Mouse (Mus musculus) myocyte (in vitro differentiated cells): ENCODE results near the gene Pigb. TPM values are rescaled to one million over a fixed set of nuclear protein-coding genes. Genes with fewer than 3 reads are reported as not detected.

Experiments used
- H3K27me3 ChIP-seq: one replicate; pipeline ENCODE4 v1.6.1; 2011; ENCODE audit not compliant: control insufficient read depth, insufficient read depth, insufficient read length
- H3K36me3 ChIP-seq: one replicate; pipeline ENCODE4 v1.6.1; 2011; ENCODE audit not compliant: control insufficient read depth, insufficient read depth
- H3K4me2 ChIP-seq: one replicate; pipeline ENCODE4 v1.6.1; 2011; ENCODE audit warnings: low read depth, control low read depth
- H3K4me3 ChIP-seq: one replicate; pipeline ENCODE4 v1.5.1; 2011; ENCODE audit warnings: mild to moderate bottlenecking, control low read depth, moderate library complexity
- H3K79me2 ChIP-seq: one replicate; pipeline ENCODE4 v1.6.1; 2011; ENCODE audit not compliant: control insufficient read depth, insufficient read depth
- H3ac ChIP-seq: one replicate; pipeline ENCODE4 v1.6.1; 2011; ENCODE audit not compliant: control insufficient read depth, insufficient read length
- CEBPB ChIP-seq: IDR thresholded peaks from 2 replicates; pipeline ENCODE4 v1.6.1; 2011; ENCODE audit warnings: mild to moderate bottlenecking, moderate library complexity; ENCODE audit not compliant: poor library complexity, insufficient read depth, severe bottlenecking
- E2F4 ChIP-seq: IDR thresholded peaks from one replicate; pipeline ENCODE4 v1.6.1; 2011; ENCODE audit warnings: mild to moderate bottlenecking, control low read depth, moderate library complexity; ENCODE audit not compliant: insufficient read depth
- MAX ChIP-seq: IDR thresholded peaks from one replicate; pipeline ENCODE4 v1.6.1; 2011; ENCODE audit warnings: low read depth, mild to moderate bottlenecking, control low read depth
- MYOD1 ChIP-seq, 3 experiments: IDR thresholded peaks; one replicate each; pipeline ENCODE4 v1.6.1; 2011; ENCODE audit warnings: control low read depth in 2 of 3, low read depth in 2 of 3, mild to moderate bottlenecking in 2 of 3, moderate library complexity in 1 of 3; ENCODE audit not compliant: insufficient read length in 2 of 3, control insufficient read depth in 1 of 3
- MYOG ChIP-seq, 3 experiments: IDR thresholded peaks; one replicate each; pipeline ENCODE4 v1.6.1; 2011; ENCODE audit warnings: control low read depth in 2 of 3, low read depth in 2 of 3, mild to moderate bottlenecking in 2 of 3; ENCODE audit not compliant: insufficient read length in 2 of 3, control insufficient read depth in 1 of 3, insufficient read depth in 1 of 3
- POLR2A ChIP-seq: IDR thresholded peaks from one replicate; pipeline ENCODE4 v1.6.1; 2011; ENCODE audit warnings: low read depth, mild to moderate bottlenecking, control low read depth, moderate library complexity; ENCODE audit not compliant: insufficient read length
- POLR2AphosphoS2 ChIP-seq: IDR thresholded peaks from one replicate; pipeline ENCODE4 v1.6.1; 2011; ENCODE audit warnings: low read depth, control low read depth; ENCODE audit not compliant: insufficient read length
- REST ChIP-seq: IDR thresholded peaks from one replicate; pipeline ENCODE4 v1.6.1; 2011; ENCODE audit warnings: mild to moderate bottlenecking, control low read depth, moderate library complexity; ENCODE audit not compliant: insufficient read depth, insufficient read length
- SRF ChIP-seq: IDR thresholded peaks from one replicate; pipeline ENCODE4 v1.6.1; 2011; ENCODE audit warnings: low read depth; ENCODE audit not compliant: control insufficient read depth, insufficient read length
- TCF12 ChIP-seq: IDR thresholded peaks from one replicate; pipeline ENCODE4 v1.6.1; 2011; ENCODE audit warnings: mild to moderate bottlenecking, control low read depth; ENCODE audit not compliant: poor library complexity, insufficient read depth, severe bottlenecking
- TCF3 ChIP-seq: IDR thresholded peaks from one replicate; pipeline ENCODE4 v1.6.1; 2011; ENCODE audit warnings: low read depth, control low read depth; ENCODE audit not compliant: insufficient read length
- USF1 ChIP-seq: IDR thresholded peaks from one replicate; pipeline ENCODE4 v1.6.1; 2011; ENCODE audit warnings: low read depth, mild to moderate bottlenecking, control low read depth, moderate library complexity
- polyA plus RNA-seq: library from polyadenylated mRNA; unstranded; fragments of >200 nt; fragmentation: generic; extraction: Trizol; gene quantifications from one replicate; pipeline ENCODE4 v1.2.1, GENCODE M21; 2012; ENCODE audit warnings: missing spikeins

Pigb gene
- polyA plus RNA-seq, 1 experiment: 5.3 TPM

DNA sequence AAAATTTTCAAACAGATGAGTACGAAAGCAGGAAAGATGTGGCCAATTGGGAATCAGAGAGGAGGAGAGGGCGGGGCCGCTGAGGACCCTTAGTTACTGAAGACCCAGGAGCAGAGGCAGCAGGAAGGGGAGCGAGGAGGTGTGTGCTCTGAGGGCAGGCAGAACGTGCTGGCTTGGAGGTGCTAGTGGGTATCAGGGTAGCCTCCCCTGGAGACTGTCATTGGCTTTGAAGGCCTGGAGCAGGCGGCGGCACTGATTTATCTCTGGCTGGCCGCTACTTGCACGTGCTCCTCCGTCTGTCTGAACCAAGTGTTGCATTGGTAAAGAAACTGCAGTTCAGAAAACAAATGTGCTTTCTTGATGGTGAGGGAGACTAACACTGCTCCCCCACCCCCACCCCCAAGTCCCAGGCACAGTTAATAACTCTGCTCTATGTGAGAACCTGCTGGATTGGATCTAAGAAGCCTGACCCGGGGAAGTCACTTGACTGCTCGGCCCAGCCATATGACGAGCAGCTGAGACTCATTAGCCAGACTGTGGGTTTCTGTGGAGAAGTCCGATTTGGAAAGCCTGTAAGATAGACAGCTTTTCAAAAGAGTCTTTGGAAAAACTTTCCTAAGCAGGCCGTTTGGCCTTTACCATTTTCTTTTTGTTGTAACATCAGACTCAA is 23.6 kb upstream of the Pigb start:
- Histone ChIP-seq H3K4me2 (no peak overlapping the region), H3K79me2 (no peaks in the 10 kb centered on the region), H3K4me3 (no peak overlapping the region), H3K36me3 (no peaks in the 10 kb centered on the region), H3K27me3 (peaks cover 4% of the 10 kb centered on the region), H3ac (no peak overlapping the region)
- TF ChIP-seq USF1 (no peak), E2F4 (no peak), MYOG (IDR thresholded peaks at IDR 0.05; ENCODE audit: control insufficient read depth in 1 of 3, insufficient read depth in 1 of 3, insufficient read length in 2 of 3, low read depth in 2 of 3) (no peak), POLR2AphosphoS2 (no peak), MYOD1 (IDR thresholded peaks at IDR 0.05; ENCODE audit: control insufficient read depth in 1 of 3, insufficient read length in 2 of 3, low read depth in 2 of 3) (no peak), MAX (no peak)

DNA sequence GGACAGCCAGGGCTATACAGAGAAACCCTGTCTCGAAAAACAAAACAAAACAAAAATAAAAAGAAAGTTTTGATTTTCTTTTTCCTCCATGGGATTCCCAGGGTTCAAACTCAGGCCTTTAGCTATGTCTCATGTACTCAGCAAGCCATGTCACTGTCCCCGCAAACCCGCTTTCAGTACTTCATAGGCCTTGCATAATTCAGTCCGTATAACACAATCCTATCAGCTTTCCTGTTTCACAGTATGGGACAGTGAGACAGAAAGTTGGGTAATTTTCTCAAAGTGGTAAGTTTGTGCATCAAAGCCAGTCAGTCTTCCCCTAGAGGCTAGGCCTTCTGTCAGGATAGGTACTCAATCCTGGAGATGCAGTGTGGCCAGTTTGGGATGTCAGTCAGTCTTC is 19.0 kb upstream of the Pigb start:
- no peaks in the 10 kb centered on the region for H3K36me3 ChIP-seq

GRCm38 (mm10) chr9:73055441-73055911 is 15.3 kb upstream of the Pigb start:
- peaks cover 12% of the 10 kb centered on the region for H3K27me3 ChIP-seq
- TF ChIP-seq MYOD1 (IDR thresholded peaks at IDR 0.05; ENCODE audit: control insufficient read depth in 1 of 3, insufficient read length in 2 of 3, low read depth in 2 of 3): no peak
- no peak for TF ChIP-seq POLR2A
- no peak for TF ChIP-seq POLR2AphosphoS2
- no peak for TF ChIP-seq USF1
- no peak for TF ChIP-seq TCF3
- TF ChIP-seq TCF12: no peak
- no peak for TF ChIP-seq CEBPB
- TF ChIP-seq E2F4: no peak
- TF ChIP-seq MYOG (IDR thresholded peaks at IDR 0.05; ENCODE audit: control insufficient read depth in 1 of 3, insufficient read depth in 1 of 3, insufficient read length in 2 of 3, low read depth in 2 of 3): no peak
- TF ChIP-seq MAX: no peak
- no peak for TF ChIP-seq REST
- TF ChIP-seq SRF: no peak
- H3K4me2 ChIP-seq: no peak overlapping the region
- H3K4me3 ChIP-seq: no peak overlapping the region
- no peaks in the 10 kb centered on the region for H3K36me3 ChIP-seq
- no peak overlapping the region for H3ac ChIP-seq
- no peaks in the 10 kb centered on the region for H3K79me2 ChIP-seq

More for the DNA sequence above, 19.0 kb upstream of the Pigb start:
- H3K4me2 ChIP-seq: no peak overlapping the region
- H3ac ChIP-seq: no peak overlapping the region
- H3K27me3 ChIP-seq: peaks cover 12% of the 10 kb centered on the region
- no peak for TF ChIP-seq POLR2AphosphoS2
- no peak for TF ChIP-seq USF1
- TF ChIP-seq MAX: no peak
- no peak for TF ChIP-seq CEBPB
- no peak for TF ChIP-seq POLR2A
- TF ChIP-seq REST: no peak
- TF ChIP-seq E2F4: no peak
- TF ChIP-seq TCF12: no peak
- no peak for TF ChIP-seq MYOD1 (IDR thresholded peaks at IDR 0.05; ENCODE audit: control insufficient read depth in 1 of 3, insufficient read length in 2 of 3, low read depth in 2 of 3)
- TF ChIP-seq MYOG (IDR thresholded peaks at IDR 0.05; ENCODE audit: control insufficient read depth in 1 of 3, insufficient read depth in 1 of 3, insufficient read length in 2 of 3, low read depth in 2 of 3): no peak
- no peak for TF ChIP-seq TCF3
- no peak for TF ChIP-seq SRF
- no peaks in the 10 kb centered on the region for H3K79me2 ChIP-seq
- H3K4me3 ChIP-seq: no peak overlapping the region

DNA sequence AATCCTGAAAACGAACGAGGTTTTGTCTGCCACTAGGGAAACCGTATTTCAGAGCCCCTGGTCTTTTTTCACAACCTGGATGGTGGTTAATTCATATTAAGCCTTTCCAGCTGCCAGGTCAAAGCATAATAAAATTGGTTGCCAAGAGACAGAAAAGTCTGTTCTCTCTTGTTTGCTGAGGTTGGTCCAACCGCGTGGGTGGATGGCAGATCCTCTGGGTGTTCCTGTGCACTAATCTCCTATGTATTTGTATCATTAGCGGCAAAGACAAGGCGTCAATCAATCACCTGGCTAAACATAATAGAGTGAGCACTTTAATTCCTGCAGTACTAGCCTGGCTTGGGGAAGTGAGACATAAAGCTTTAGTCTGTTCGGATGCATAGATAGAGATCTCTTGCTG is 10.4 kb upstream of the Pigb start:
- Histone ChIP-seq H3K4me3 (no peak overlapping the region), H3K36me3 (no peaks in the 10 kb centered on the region), H3K27me3 (peaks cover 11% of the 10 kb centered on the region), H3K4me2 (no peak overlapping the region), H3K79me2 (no peaks in the 10 kb centered on the region), H3ac (no peak overlapping the region)
- TF ChIP-seq POLR2AphosphoS2: no peak
- no peak for TF ChIP-seq TCF12
- no peak for TF ChIP-seq MAX
- no peak for TF ChIP-seq CEBPB
- TF ChIP-seq MYOD1 (IDR thresholded peaks at IDR 0.05; ENCODE audit: control insufficient read depth in 1 of 3, insufficient read length in 2 of 3, low read depth in 2 of 3): no peak
- TF ChIP-seq REST: no peak
- TF ChIP-seq MYOG (IDR thresholded peaks at IDR 0.05; ENCODE audit: control insufficient read depth in 1 of 3, insufficient read depth in 1 of 3, insufficient read length in 2 of 3, low read depth in 2 of 3): no peak
- TF ChIP-seq TCF3: no peak
- TF ChIP-seq USF1: no peak
- TF ChIP-seq SRF: no peak
- TF ChIP-seq E2F4: no peak
- no peak for TF ChIP-seq POLR2A
